Mouse (Mus musculus): ENCODE data around the gene Myo1d.

- TF ChIP-seq CTCF (IDR thresholded peaks at IDR 0.05; ENCODE audit: control insufficient read depth, insufficient read depth, insufficient read length) (no peak), MAX (IDR thresholded peaks at IDR 0.05) (no peak), USF1 (IDR thresholded peaks at IDR 0.05; ENCODE audit: low read depth) (no peak), FOSL1 (IDR thresholded peaks at IDR 0.05; ENCODE audit: insufficient read depth, low read length, poor library complexity, severe bottlenecking) (no peak), MYOD1 (IDR thresholded peaks at IDR 0.05; ENCODE audit: control insufficient read depth, insufficient read length, low read depth) (no peak)
Measured at GRCm38 (mm10) chr11:80532966-80533365, 246.9 kb downstream of the Myo1d start.

Measured in C2C12 (cell line).